ENCODE assay signal across 8 mouse cellular contexts in the genomic region with DNA sequence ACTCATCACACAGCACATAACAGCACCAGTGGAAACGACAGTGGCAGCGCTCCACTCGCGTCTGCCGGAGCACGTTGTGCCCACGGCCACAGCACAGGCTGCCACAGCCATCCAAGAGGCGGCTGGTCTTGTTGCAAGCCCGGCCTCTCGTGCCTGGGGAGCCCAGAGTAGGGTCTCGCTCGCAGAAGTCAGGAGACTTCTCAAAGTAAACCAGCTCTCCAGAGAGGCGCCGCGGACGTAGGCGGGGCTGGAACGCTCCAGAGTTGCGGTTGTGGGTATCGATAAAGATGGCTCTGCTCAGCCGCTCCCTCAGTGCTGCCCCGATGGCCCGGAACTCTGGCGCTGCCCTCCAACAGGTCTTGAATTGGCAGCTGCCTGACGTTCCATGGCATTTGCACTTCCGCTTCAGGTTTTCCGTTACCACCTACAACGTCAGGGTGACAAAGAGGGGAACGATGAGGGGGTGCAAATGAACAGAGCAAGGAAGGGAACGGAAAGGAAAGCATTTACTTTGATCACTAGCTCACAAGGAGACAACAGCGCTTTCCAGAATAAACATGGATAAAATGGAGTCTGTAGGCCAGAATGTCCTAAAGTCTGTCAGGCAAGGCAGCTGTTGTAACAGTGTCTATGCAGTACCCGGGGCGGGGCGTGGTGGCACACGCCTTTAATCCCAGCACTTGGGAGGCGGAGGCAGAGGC. TPM values are rescaled to one million over a fixed set of nuclear protein-coding genes. Genes with fewer than 3 reads are reported as not detected.
A peak's percentile ranks its signal among the peaks of the same experiment; 100 is the strongest.
DNase-seq lines count a peak whose midpoint lies in the region; ATAC-seq and TF ChIP-seq lines count a peak whose summit lies in the region.

No protein-coding gene starts in this region.

- peak overlapping the region; percentile 68 for H3K4me2 ChIP-seq in kidney, postnatal 0 days (ENCODE audit: low read length)

- H3K4me1 ChIP-seq in testis, adult 2 months (ENCODE audit: control insufficient read depth, insufficient read depth, low read length): peaks cover 32% of the 10 kb centered on the region
- H3K4me1 ChIP-seq in kidney, postnatal 0 days (replicated peaks; ENCODE audit: insufficient read depth, low read length): peaks cover 10% of the 10 kb centered on the region; the same call in 1 of the 2 replicates

- 0 out of 2 replicates have a peak, but pooled peaks have one; percentile 27 for ATAC-seq in erythroid progenitor cell, adult 5-6 weeks (replicated peaks; ENCODE audit: low FRiP score, poor library complexity, severe bottlenecking)
- no peak for ATAC-seq in kidney, postnatal 0 days (replicated peaks; ENCODE audit: low FRiP score, low read depth)
- peak; percentile 79 for ATAC-seq in megakaryocyte progenitor cell, adult 5-6 weeks (replicated peaks; ENCODE audit: poor library complexity)

- H3K9me3 ChIP-seq in kidney, postnatal 0 days (replicated peaks; ENCODE audit: low read length): no peaks in the 10 kb centered on the region

- no peak for TF ChIP-seq CTCF in testis, adult 2 months (IDR thresholded peaks at IDR 0.05; ENCODE audit: control insufficient read depth, insufficient read depth, insufficient replicate concordance, low read depth, low read length)
- no peak for TF ChIP-seq CTCF in kidney, postnatal 0 days (IDR thresholded peaks at IDR 0.05; ENCODE audit: low read depth)

- peaks cover 2% of the 10 kb centered on the region for H3K27me3 ChIP-seq in testis, adult 2 months (ENCODE audit: control insufficient read depth, insufficient read depth, low read length)
- peaks cover 52% of the 10 kb centered on the region for H3K27me3 ChIP-seq in kidney, postnatal 0 days (ENCODE audit: insufficient read depth, low read length)

- peak overlapping the region; percentile 86 for H3K27ac ChIP-seq in testis, adult 2 months (ENCODE audit: control insufficient read depth, insufficient read depth, low read depth, low read length)
- no peak overlapping the region for H3K27ac ChIP-seq in kidney, postnatal 0 days

- peak overlapping the region; percentile 50 for H3K9ac ChIP-seq in kidney, postnatal 0 days (ENCODE audit: low read depth, low read length)

- H3K36me3 ChIP-seq in testis, adult 2 months (ENCODE audit: control insufficient read depth, insufficient read depth, low read length): no peaks in the 10 kb centered on the region
- H3K36me3 ChIP-seq in kidney, postnatal 0 days (ENCODE audit: insufficient read depth, low read length): no peaks in the 10 kb centered on the region

- 2% methylated on average over 36 of the region's 36 CpGs for WGBS in kidney, postnatal 0 days

- no peak for DNase-seq in testis, postnatal 14 days (ENCODE audit: low spot score)
- DNase-seq in kidney, postnatal 0 days (ENCODE audit: low spot score): peak; percentile 37
- peak; percentile 42 to 59 for DNase-seq in thymus, postnatal 10 days (ENCODE audit: low spot score in 2 of 2)
- no peak for DNase-seq in cerebellum, postnatal 25 days
- no peak for DNase-seq in cerebellum, adult 11 months

- peak overlapping the region; percentile 70 for H3K4me3 ChIP-seq in testis, adult 2 months (ENCODE audit: control insufficient read depth, low read depth, low read length)
- H3K4me3 ChIP-seq in kidney, postnatal 0 days (replicated peaks; ENCODE audit: low read depth, low read length): peak overlapping the region; percentile 29

- TF ChIP-seq POLR2A in testis, adult 2 months (IDR thresholded peaks at IDR 0.05; ENCODE audit: control insufficient read depth, low read depth, low read length): no peak; the same call in 1 of the 2 replicates

RNA-seq across cellular contexts. Expression of a gene that starts 5.3 kb away (rescaled TPM):
- polyA plus RNA-seq in testis, adult 2 months (2012; rRNA removed): 0.47 and 0.67 TPM in 2 replicates
- total RNA-seq in erythroid progenitor cell, adult 5-6 weeks (2015; ENCODE audit: low replicate concordance): 0.36 TPM in 1 of 2 replicates, not detected in the other
- not detected in 2 replicates for total RNA-seq in erythroid progenitor cell, adult 5-6 weeks (2017; ENCODE audit: low replicate concordance)
- not detected in 2 replicates for polyA plus RNA-seq in kidney, postnatal 0 days (2015; fragmentation: Nextera tagmentation; extraction: Ambion mirVana)
- total RNA-seq in megakaryocyte progenitor cell, adult 5-6 weeks (2015): 0.22 TPM in 1 of 2 replicates, not detected in the other
- total RNA-seq in megakaryocyte progenitor cell, adult 5-6 weeks (2017): 0.54 TPM in 1 of 2 replicates, not detected in the other

RNA-seq across cellular contexts. Expression of a gene that starts 9.6 kb away (rescaled TPM):
- 60.1 and 80.4 TPM in 2 replicates for polyA plus RNA-seq in testis, adult 2 months (2012; rRNA removed)
- 5.4 and 7.6 TPM in 2 replicates for total RNA-seq in erythroid progenitor cell, adult 5-6 weeks (2015; ENCODE audit: low replicate concordance)
- 4.6 and 4.8 TPM in 2 replicates for total RNA-seq in erythroid progenitor cell, adult 5-6 weeks (2017; ENCODE audit: low replicate concordance)
- polyA plus RNA-seq in kidney, postnatal 0 days (2015; fragmentation: Nextera tagmentation; extraction: Ambion mirVana): 39.0 and 39.6 TPM in 2 replicates
- 32.3 and 35.2 TPM in 2 replicates for total RNA-seq in megakaryocyte progenitor cell, adult 5-6 weeks (2015)
- total RNA-seq in megakaryocyte progenitor cell, adult 5-6 weeks (2017): 32.2 and 36.9 TPM in 2 replicates

RNA-seq across cellular contexts. Expression of a gene that starts 17.0 kb away (rescaled TPM):
- polyA plus RNA-seq in testis, adult 2 months (2012; rRNA removed): 3.5 and 4.0 TPM in 2 replicates
- not detected in 2 replicates for total RNA-seq in erythroid progenitor cell, adult 5-6 weeks (2015; ENCODE audit: low replicate concordance)
- total RNA-seq in erythroid progenitor cell, adult 5-6 weeks (2017; ENCODE audit: low replicate concordance): not detected in 2 replicates
- not detected in 2 replicates for polyA plus RNA-seq in kidney, postnatal 0 days (2015; fragmentation: Nextera tagmentation; extraction: Ambion mirVana)
- total RNA-seq in megakaryocyte progenitor cell, adult 5-6 weeks (2015): not detected in 2 replicates
- total RNA-seq in megakaryocyte progenitor cell, adult 5-6 weeks (2017): not detected in 2 replicates

RNA-seq across cellular contexts. Expression of a gene that starts 36.6 kb away (rescaled TPM):
- polyA plus RNA-seq in testis, adult 2 months (2012; rRNA removed): 0.02 TPM in 1 of 2 replicates, not detected in the other
- not detected in 2 replicates for total RNA-seq in erythroid progenitor cell, adult 5-6 weeks (2015; ENCODE audit: low replicate concordance)
- not detected in 2 replicates for total RNA-seq in erythroid progenitor cell, adult 5-6 weeks (2017; ENCODE audit: low replicate concordance)
- polyA plus RNA-seq in kidney, postnatal 0 days (2015; fragmentation: Nextera tagmentation; extraction: Ambion mirVana): 4.4 and 6.1 TPM in 2 replicates
- not detected in 2 replicates for total RNA-seq in megakaryocyte progenitor cell, adult 5-6 weeks (2015)
- under 0.01 and 0.10 TPM in 2 replicates for total RNA-seq in megakaryocyte progenitor cell, adult 5-6 weeks (2017)

RNA-seq across cellular contexts. Expression of a gene that starts 44.7 kb away (rescaled TPM):
- 1.0 and 1.4 TPM in 2 replicates for polyA plus RNA-seq in testis, adult 2 months (2012; rRNA removed)
- total RNA-seq in erythroid progenitor cell, adult 5-6 weeks (2015; ENCODE audit: low replicate concordance): 2.5 TPM in 1 of 2 replicates, not detected in the other
- 1.4 TPM in 1 of 2 replicates, not detected in the other for total RNA-seq in erythroid progenitor cell, adult 5-6 weeks (2017; ENCODE audit: low replicate concordance)
- polyA plus RNA-seq in kidney, postnatal 0 days (2015; fragmentation: Nextera tagmentation; extraction: Ambion mirVana): 34.4 and 34.6 TPM in 2 replicates
- 45.2 and 50.0 TPM in 2 replicates for total RNA-seq in megakaryocyte progenitor cell, adult 5-6 weeks (2015)
- 35.5 and 62.3 TPM in 2 replicates for total RNA-seq in megakaryocyte progenitor cell, adult 5-6 weeks (2017)

Comparison
In these comparisons a context has a peak if more than half of its experiments do, and no peak if none do; other contexts are left out.
1. DNase-seq: peak in kidney, postnatal 0 days (single experiment) and thymus, postnatal 10 days (2 of 2); none in testis, postnatal 14 days (single experiment), cerebellum, postnatal 25 days (0 of 2) and cerebellum, adult 11 months (single experiment).